Mouse (Mus musculus) brain, embryonic 18.5 days (tissue): ENCODE data around the gene Olfr961.
A peak's percentile ranks its signal among the peaks of the same experiment; 100 is the strongest.

ENCODE experiments used
- DNase-seq: peaks from one replicate; pipeline ENCODE4 v3.0.0-alpha.2; 2012; ENCODE audit warnings: low read depth, low spot score

Olfr961 gene

DNA sequence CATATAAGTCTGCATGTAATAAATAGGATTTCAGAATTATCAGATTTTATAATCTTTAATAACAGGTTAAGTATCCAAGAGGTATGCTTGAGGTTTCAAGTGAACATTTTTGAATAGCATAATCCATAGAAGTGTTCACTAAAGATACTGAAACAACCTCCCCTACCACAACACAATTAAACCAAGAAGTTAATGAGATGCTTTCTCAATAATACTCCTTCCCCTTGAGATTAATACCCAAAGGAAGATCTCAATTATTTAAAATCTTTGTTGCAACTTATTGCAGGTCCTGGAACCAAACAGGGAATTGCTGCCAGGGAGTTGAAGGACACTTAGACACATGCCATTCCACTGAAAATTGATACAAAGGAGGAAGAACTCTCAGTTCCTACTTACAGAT lies at the start of gene Olfr961:
Gene Olfr961, plus strand, starts transcription at position 301 of the 400 bp plus-strand sequence.
- DNase-seq, result no peak

DNA sequence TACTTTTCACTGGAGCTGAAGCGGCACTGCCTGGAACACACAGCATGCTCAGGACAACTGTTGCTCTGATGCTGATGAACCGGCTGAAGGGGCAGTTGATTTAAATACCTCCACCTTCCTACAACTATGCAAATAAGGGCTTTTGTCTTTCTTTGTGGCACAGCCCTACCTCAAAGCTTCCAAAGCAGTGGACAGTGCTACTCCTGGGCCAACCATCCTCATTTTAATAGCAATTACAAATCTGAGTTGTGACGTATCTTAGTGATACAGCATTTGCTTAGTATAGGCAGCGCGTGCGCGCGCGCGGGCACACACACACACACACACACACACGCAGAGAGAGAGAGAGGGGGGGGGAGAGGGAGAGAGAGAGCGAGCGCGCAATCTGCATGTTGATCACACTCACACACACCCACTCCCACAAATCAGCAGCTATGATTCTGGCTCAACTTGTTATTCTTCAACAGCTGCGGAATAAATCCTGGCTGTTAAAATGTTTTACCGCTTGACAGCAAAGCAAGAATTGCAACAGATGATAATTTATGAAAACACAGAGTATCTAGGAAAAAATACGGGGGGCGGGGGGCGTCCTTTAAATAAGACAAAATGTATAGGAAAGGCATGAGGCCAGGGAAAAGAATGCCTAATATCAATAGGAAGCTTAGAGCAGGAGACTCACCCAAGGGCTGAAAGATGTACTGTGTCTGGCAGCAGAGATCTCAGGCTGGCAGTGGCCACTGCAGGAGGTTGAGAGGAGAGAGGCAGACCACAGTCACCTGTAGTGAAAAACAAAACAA lies 42.2 kb upstream of the Olfr961 start:
- peak; percentile 59 for DNase-seq

DNA sequence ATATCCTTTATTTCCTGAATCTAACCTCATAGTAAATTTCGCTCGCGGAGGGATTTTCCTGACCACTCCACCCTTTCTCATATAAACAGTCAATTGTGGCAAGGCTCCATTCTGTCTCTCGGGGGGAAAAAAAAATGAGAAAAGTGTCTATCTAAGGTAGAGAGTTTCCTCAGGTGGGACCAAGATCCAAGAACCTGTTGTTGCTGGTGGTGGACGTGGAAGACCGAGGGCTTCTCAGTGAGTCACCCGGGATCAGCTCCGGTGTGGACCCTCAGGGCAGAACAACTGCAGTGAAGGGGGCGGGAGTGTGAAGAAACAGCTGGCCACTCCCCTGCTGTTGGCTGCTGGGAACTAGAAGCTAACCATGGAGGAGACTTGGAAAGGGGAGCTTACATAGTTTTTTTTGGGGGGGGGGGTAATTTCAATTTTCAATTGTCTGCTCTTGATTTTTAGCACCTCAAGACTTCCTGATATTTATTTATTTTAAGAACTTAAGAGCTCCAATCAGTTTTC lies 41.5 kb upstream of the Olfr961 start:
- DNase-seq, result peak; percentile 14

DNA sequence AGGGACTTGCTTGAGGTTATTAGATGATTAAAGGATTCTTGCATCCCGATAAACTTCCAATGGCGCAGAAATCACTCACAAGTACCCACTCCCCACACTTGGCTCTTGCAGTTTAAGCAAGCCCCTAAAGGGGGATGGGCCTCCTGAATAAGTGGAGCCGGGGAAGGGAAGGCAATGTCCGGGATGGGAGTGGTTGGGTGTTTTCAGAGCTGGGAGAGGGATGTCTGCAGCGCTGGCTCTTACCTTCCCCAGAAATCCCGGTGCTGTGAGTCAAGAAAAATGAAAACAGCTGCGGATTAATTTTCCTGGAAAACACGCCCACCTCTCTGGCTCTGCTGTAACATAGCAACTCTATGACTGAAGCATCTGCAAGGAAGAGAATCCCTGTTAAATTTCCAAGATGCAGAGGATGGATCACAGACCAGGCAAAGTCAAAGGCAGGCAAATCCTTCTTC lies 40.9 kb upstream of the Olfr961 start, which contains the start of gene AW551984:
Gene AW551984, minus strand, starts transcription at position 405 of the 455 bp plus-strand sequence.
- DNase-seq, result peak; percentile 6

DNA sequence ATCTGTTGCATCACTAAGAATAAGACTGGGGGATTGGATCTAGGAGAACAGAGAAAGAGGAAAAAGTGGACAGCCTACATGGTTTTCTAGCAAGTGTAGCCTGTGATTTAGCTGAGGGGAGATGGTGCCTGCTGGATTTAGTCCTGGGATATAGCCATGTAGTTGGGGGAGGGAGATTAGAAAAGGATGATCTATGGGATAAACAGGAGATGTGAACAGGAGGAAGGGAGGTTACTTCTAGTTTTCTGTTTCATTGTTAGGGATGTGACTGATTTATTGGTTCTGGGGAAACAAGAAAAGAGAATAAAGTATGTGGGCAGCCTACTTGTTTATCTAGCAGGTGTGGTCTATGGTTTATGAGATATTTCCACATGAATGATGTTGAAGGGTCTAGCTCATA lies 36.4 kb upstream of the Olfr961 start:
- DNase-seq, result no peak

DNA sequence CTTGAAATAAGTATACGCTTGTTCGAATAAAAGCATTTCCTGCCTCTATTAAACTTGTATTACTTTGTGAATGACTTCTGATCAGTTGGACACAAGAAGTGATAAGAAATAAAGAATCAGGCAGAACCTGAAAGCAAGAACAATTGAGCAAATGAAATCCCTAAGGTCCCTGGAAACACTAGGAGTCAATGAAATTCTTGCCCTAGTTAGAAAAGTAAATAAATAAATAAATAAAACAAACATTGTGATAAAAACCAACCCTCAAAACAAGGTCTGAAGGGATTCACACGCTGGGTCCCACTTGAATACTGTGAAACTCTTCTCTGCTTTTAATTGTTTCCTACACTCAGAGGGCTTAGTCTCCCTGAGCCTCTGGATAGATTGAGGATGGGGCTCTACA lies 34.5 kb upstream of the Olfr961 start, which contains the start of gene Olfr148:
Gene Olfr148, plus strand, starts transcription at position 301 of the 400 bp plus-strand sequence.
- DNase-seq, result no peak

DNA sequence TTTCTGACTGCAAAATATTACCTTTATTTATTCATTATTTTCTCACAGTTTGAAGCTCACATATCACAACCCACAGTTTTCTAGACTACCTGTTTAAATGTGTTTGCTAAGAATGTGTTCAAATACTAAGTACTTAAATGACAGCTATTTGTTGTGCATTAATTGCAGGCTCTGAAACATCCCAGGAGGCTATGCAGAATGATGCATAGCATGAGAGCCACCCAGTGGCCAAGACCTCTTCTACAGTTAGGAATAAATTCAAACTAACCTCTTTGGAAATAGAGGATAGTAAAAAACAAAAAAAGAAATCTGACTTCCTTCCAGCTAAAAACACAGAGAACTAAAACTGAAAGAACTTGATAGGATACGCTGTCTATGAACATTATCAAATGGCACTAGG lies 32.9 kb upstream of the Olfr961 start:
- DNase-seq, result no peak

DNA sequence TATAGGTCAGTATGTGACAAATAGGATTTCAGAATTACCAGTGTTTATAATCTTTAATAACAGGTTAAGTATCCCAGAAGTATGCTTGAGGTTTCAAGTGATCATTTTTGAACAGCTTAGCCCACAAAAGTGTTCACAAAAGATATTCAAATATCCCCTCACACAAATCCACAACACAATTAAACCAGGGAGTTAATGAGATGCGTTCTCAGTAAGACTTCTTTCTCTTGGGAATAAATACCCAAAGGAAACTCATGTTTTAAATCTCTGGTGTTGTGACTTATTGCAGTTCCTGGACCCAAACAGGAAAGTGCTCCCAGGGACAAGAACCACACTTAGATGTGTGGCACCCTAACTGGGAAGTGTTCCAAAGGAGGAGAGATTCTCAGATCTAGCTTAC lies 23.8 kb upstream of the Olfr961 start, which contains the start of gene Olfr960:
Gene Olfr960, plus strand, starts transcription at position 301 of the 400 bp plus-strand sequence.
- no peak for DNase-seq

DNA sequence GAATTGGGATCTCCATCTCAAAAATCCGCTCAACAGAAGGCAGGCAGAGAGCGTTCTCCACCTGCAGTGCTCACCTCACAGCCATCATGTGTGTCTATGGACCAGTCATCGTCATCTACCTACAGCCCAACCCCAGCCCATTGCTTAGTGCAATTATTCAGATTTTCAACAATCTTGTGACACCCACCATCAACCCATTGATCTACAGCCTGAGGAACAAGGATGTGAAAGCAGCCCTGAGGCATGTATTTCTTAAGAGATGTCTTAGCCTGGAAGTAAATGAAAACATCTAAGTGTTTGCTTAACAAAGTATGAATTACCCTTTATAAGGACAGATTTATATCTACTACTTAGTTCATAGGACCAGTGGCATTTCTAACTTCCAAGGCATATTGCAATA lies 21.1 kb upstream of the Olfr961 start:
- no peak for DNase-seq

DNA sequence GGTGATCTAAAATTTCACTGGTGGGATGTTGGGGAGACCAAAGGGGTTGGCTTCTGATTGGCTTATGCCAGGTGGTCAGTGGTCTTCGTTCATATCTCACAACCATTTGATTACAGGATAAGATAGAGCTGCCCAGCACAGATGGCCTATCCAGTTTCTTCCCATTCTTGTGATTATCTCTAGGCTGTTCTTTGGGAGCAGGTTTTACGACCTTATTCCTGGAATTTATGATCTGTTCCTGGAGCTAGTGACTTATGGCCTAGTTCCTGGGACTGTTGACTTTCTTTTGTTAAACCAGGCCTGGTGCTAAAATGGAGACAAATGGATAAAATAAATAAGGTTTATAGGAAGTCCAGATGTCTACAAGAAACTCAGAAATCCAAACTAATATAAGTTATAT lies 20.2 kb upstream of the Olfr961 start:
- no peak for DNase-seq

DNA sequence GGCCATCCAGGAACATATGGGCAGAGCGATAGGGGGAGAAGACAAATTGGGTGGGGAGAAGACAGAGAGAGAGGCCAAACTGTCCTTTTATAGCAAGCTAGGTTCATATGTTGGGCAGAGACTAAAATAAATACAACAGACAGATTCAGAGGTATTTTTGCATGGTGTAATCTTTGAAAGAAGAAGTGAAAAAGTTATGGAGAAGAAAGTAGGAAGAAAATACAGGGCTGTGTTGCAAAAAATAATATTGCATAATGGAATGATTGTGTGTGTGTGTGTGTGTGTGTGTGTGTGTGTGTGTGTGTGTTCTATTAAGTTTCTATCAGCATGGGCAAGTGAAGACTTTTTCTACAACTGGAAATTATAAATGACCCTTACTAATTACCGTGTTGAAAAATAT lies 15.8 kb upstream of the Olfr961 start:
- no peak for DNase-seq

DNA sequence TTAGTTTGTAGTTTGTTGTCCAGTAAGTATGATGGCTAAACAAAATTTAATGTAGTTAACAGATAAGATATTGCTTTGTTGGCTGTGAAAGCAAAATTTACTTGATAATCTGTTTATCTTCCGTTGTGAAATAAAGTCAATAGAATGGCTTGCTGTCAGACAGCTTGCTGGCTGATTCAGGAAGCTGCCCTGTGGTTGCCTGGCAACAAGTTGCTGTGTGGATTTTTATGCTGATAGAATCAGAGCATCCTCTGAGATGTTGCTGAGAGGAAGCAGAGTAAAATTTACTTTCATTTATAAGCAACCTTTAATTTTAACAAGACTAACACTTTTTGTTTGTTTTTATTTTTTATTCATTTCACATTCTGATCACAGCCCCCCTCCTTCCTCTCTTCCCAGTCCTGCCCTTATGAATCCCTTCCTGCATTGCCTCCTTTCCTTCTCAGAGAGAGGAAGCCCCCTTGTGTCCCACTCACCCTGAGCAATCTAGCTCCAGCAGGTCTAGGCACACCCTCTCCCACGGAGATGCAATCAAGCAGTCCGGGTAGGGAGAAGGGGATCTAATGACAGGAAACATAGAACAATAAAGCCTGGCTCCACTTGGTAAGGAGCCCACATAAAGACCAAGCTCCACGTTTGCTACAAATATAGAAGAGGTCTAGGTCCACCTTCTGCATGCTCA lies 10.8 kb upstream of the Olfr961 start:
- peak; percentile 46 for DNase-seq

DNA sequence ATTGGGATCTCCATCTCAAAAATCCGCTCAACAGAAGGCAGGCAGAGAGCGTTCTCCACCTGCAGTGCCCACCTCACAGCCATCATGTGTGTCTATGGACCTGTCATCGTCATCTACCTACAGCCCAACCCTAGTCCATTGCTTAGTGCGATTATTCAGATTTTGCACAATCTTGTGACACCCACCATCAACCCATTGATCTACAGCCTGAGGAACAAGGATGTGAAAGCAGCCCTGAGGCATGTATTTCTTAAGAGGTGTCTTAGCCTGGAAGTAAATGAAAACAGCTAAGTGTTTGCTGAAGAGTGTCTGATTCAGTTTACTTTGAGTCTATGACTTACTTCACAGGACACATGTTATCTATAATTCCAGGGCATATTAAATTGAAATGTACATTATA lies 2.5 kb downstream of the Olfr961 start:
- no peak for DNase-seq

DNA sequence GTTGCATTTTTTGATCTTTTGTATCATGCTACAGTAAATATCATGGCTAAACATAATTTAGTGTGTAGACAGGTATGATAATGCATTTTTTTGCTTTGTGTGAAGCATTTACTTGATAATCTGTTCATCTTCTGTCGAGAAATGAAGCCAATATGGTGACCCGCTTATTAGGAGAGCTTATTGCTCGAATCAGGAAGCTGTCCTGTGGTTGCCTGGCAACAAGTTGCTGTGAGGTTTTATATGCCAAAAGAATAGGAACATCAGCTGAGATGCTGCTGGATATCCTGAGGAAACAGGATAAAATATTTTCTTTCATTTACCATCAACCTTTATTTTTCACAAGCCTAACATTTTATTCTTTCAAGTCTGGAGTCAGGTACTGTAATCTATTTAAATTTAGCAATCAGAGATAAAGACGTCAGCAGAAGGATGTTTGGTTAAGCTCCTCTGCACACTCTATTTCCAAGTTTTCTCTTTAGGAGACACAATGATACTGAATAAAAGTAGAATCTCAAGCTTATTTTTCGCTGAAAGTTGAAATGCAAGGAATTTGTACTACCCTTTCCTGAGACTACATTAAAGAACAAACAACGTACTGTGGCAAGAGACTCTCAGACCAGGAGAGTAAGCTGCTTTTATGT lies 10.0 kb downstream of the Olfr961 start:
- DNase-seq, result no peak

DNA sequence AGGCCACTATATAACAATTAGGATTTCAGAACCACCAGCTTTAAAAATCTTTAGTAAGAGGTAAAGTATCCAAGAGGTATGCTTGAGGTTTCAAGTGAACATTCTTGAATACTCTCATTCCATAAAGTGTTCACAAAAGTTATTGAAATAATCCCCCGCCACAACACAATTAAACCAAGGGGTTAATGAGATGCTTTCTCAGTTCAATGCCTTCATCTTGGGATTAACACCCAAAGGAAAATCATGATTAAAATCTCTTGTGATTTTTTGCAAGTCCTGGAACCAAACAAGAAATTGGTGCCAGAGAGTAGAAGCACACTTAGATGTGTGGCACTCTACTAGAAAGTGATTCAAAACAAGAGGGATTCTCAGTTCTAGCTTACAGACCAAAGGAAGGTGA lies 22.0 kb downstream of the Olfr961 start, which contains the start of gene Olfr963:
Gene Olfr963, plus strand, starts transcription at position 301 of the 400 bp plus-strand sequence.
- DNase-seq, result no peak

DNA sequence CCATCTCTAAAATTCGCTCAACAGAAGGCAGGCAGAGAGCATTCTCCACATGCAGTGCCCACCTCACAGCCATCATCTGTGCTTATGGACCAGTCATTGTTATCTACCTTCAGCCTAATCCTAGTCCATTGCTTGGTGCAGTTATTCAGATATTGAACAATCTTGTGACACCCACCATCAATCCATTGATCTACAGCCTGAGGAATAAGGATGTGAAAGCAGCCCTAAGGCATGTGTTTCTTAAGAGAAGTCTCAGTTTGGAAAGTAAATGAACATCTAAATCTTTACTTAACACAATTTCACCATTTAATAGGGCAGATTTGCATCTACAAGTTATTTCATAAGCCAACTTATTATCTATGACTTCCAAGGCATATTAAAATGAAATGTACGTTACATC lies 24.8 kb downstream of the Olfr961 start:
- DNase-seq, result no peak

DNA sequence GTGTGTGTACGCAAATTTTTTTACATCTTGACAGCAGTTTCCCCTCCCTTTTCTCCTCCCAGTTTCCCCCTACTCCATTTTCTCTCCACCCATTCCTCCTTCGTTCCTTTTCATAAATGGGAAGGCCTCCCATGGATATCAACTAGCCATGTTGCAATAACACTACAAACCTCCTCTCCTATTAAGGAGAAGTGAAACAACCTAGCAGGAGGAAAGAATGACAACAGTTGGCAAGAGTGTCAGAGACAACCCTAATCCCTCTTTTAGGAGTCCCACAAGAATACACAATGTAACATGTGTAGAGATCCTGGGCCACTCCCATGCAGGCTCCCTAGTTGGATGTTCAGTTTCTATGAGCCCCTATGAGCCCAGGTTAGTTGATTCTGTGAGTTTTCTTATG lies 29.9 kb downstream of the Olfr961 start:
- no peak for DNase-seq

DNA sequence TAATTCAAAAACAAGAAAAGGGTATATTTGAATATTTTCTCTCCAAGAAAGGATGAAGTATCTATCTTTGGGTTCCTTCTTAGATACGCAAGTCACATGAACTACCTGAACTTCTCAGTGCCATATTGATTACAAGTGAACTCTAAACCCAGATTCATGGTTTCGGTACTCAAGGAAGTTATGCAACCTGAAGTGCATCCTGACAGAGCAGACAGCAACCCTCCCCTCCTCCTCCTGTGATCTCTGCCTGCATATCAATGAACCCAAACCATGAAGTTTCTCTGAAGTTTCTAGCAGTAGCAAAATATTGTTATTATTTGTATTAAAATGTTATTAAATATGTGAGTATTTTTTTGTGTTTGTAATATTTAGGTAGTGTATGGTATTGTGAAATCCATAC lies 33.7 kb downstream of the Olfr961 start:
- DNase-seq, result no peak

DNA sequence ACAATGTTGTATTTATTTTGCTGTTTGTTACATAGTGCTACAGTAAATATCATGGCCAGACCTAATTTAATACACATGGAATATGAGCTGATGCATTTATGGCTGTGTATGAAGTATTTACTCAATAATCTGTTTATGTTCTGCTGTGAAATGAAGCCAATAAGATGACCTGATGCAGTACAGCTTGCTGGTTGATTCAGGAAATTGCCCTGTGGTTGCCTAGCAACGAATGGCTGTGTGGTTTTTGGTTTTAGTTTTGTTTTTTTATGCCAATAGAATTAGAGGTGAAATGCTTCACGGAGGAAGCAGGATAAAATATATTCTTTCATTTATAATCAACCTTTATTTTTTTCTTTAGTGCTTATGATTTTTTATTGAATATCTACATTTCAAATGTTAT lies 34.4 kb downstream of the Olfr961 start:
- DNase-seq, result no peak
